Mouse (Mus musculus) bone marrow, adult 2 months (tissue): ENCODE data around the gene Serpinb1c.
"Not testable (repeated sequence)": the region's sequence is repeated elsewhere in the genome, so short reads cannot be mapped to it uniquely, and the experiment has no call there.

Source experiments
- CTCF ChIP-seq: fragments of 200-500 bp; IDR thresholded peaks from 2 replicates; pipeline ENCODE4 v1.5.1; 2011; ENCODE audit warnings: low read length, control low read depth; ENCODE audit not compliant: control insufficient read depth, insufficient read depth
- POLR2A ChIP-seq: fragments of 200-500 bp; IDR thresholded peaks from 2 replicates; pipeline ENCODE4 v1.6.1; 2011; ENCODE audit warnings: low read depth, mild to moderate bottlenecking, control low read depth, low read length, borderline replicate concordance; ENCODE audit not compliant: control insufficient read depth

DNA sequence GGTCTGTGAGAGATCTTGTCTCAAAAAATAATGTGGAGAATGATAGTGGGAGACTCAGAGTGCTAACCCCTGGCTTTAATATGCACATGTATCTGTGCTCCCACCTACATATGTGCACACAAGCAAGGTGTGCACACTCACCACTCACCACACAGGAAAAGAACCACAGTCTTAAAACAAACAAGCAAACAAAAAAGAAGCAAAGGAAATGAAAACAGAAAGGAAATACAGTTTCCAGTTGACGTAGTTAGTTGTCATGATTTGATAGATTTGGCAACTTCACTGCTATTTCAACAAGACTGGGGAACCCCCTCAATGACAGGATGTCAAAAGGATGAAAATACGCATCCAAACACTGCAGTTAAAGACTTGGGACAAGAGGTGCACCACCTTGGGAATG lies 1.1 kb upstream of the Serpinb1c start:
- not testable (repeated sequence) for TF ChIP-seq CTCF, POLR2A
